Mouse (Mus musculus): ENCODE data around the gene Kat7.

Gene Kat7

DNA sequence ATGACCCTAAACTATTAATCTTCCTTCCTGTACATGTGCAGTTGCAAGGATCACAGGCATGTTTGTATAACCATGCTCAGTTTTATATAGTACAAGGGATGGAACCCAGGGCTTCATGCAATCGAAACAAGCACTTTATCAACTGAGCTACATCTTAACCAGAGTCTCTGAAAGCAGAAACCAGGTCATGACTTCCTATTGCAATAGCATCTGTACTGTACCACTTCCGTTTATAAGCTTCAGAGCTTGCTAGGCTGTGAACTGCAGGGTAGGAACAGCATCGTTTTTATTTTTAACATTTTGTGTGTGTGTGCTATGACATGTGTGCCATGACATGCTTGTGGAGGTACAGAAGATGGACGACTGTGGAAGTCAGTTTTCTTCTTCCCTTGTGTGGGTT is 23.2 kb upstream of the Kat7 start:
- no peak for DNase-seq

DNA sequence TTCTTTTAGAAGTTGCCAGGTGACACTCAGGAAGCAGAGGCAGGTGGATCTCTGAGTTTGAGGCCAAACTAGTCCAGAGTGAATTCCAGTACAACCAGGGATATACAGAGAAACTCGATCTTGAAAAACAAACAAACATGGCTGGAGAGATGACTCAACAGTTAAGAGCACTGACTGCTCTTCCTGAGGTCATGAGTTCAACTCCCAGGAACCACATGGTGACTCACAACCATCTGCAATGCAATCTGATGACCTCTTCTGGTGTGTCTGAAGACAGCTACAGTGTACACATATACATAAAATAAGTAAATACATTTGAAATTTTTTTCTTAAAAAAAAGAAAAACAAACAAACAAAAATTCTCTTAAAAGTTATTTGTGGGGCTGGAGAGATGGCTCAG is 20.6 kb upstream of the Kat7 start:
- DNase-seq: no peak

DNA sequence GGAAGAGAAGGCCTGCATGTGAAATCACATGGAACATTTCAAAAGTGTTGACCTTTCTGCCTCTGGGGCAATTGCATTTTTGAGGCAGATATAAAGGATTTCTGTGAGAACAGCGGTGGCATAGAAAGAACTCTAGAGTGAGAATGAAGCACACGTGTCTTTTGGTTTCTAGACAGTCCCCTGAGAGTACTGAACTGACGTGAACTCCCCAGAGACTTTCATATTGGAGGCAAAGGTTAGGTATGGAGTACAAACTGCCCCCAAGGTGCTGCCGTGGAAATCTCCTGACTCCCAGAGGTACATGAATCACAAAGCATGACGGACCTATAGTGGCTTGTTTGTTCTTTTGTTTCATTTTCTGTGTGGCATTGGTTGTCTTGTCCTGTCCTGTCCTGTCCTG is 18.6 kb upstream of the Kat7 start:
- no peak for DNase-seq

DNA sequence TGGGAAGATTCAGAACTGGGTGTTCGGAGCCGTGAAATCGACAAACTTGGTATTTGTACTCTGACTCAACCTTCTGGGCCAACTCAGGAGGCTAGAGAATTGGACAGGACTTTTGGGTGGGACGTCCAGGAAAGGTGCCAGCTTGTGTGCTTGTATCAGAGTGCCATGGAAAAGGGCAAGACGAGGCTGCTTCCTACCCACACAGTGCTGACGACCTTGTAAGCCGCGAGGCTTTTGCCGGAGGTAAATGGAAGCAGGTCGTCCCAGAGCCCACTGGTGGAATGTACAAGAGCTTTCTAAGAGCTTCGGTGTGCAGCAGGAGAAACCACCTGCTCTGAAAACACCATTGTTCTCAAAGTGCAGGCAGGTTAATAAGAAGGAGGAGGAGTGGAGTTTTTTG is 16.2 kb upstream of the Kat7 start:
- no peak for DNase-seq

DNA sequence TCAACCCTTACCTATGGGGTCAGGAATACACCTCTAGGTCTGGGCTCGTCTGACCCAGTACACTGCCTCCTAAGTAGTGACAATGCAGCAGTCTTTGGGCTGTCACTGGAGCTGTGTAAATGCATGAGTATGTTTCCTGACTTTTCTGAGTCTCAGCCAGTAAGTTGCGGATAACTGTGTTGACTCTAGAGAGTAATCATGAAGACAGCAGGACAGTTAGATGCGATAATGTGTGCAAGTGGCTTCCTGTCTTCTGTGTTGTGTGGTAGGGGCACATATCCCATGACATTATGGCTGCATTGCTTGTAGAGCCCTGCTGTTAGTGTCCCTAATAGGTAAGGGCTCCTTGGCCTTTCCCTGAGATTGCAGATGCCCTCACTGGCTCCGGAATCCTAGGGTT is 15.8 kb upstream of the Kat7 start:
- no peak for DNase-seq

DNA sequence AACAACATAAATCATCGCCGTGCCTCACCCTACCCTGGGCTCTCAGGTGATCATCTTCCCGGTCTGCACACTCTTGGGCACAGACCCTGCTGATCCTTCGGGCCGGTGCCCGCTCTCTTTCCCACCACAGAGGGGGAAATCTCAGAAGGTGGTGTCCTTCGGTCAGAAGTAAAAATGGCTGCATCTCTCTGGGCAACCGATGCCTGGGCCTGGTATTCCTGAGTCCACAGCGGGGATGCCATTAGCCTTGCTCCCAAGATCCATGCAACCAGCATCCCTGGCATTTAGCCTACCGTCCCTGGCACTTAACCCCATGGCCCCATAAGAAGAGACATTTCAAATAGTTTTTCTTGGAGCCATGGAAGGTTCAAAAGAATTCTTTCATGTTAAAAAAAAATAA is 14.1 kb upstream of the Kat7 start:
- no peak for DNase-seq

DNA sequence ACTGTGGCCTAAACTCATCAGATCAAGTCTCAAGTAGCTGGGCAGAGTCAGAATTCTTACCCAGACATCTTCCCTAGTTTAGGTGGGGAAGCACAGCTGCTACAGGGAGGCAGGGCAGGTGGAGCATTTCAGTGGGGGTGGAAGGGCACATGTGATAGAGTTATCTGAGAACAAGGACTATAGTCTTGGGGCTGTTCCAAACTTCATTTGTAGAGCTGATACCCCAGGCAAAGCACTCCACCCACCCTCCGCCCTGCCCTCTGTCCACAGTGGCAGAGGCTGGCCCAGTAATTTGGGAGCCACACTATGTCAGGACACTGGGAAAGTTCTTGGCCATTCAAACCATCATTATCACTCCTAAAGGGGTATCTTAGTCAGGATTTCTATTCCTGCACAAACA is 10.0 kb upstream of the Kat7 start:
- DNase-seq: no peak

DNA sequence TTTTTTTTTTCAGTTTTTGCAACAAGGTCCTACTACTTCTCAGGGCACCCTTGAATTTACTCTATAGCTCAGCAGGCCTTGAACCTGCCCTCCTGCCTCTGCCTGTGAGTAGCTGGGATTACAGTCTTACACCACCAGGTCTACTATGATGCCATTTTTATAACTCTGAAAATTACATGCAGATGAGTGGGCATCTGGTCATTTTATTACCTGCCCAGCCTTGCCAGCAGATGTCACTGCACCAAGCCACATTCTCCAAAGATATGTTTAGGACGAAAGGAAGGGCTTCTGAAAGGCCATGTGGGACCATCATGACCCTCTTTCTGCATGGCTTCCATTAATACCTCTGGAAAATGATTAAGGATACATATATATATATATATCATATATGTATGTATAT is 9.5 kb upstream of the Kat7 start:
- DNase-seq: no peak

DNA sequence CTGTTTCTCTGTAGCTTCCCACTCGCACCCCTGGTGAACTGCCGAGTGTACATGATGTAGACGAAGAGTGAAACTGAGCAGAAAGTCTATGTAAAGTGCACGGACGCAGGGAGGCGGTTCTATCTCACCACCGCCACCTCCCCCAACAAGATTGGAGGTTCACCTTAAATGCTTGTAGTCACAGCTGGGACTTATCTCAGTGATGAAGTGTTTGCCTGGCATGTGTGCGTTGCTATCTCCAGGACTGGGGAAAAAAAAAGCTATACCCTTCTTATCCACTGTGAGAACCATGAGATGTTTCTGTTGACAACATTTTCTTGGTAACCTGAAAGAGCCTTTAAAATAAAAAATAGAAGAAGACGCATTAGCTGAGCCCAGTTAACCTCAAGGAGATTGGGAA is 8.1 kb upstream of the Kat7 start:
- DNase-seq: no peak

DNA sequence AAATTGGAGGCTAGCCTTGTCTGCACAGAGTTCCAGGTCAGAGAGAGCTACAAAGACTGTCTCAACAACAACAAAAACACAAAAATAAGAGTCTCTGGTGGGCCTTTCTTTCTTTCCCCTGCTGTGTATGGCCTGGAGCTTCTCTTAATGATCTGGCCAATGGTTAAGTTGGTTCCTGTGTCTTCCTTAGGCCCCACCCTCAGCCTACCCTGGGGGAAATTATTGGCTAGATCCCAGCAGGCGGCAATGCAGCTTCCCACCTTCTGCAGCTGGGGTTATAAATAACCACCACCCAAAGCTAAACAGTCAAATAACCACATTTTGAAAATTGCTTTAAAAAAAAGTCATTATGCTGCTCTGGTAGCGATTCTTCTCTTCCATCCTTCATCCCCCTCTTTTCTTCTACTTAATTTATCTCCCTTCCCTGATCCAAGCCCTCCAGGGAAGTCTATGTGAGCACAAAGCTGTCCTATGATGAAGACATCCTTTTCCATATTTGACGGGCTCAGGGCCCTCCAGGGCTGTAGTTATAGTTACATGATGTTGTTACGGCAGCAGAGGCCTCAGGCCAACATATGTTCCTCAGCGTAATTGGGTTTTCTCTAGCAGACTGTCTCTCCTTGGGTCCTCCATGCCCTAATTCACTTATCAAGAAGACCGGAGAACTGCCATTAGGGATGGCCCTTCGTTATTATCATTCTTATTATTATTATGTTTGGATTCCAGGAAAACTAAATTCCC is 5.3 kb upstream of the Kat7 start:
- DNase-seq: no peak

DNA sequence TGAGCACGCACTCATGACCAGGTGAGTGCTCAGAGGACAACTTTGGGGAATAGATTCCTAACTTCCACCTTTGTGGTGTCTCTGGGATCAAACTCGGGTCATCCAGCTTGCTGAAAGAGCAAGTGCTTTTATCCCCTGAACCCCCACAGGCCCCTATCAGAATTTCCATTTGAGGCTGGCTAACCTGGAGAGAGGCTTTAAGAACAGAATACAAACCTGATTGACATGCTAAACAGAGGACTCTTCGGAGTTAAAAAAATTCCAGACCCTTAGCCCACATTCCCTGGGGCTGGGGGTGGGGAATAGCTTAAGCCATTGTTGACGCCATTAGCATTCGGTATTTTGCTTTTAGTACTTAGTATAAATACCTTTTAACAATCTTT is 1.4 kb upstream of the Kat7 start:
- no peak for DNase-seq

DNA sequence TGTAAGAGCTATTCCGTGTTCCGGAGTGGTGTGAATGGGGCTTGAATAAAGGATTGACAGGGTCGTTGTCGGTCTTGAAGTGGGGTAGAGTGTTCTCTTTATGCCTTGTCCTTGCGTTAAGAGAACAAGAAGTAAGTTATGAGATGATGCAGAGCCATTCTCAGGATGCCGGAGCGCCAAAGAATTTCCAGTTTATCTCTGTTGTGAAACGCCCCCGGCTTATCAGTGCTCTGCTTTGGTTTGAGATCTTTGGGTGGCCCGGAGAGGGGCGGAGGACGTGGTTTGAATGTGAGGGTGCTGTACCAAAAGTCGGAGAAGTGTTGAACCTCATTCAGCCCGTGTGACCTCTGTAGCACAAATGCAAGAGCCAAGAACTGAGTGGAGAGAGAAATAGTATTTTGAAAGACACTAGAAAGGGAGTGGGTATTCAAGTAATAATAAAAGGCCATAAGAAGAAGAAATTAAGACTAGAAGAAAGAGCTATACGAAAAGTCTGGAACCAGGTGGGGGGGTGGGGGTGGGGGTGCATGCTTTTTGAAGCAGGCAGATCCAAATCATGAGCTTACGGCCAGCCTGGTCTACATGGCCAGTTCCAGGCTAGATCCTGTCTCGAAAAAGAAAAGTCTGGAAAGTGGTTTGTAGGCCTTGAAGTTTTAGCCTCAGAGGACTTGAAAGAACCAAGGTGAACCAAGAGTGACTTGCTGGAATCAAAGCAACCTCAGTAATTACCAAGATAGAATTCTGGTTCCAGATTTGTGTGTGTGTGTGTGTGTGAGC is 790 bp upstream of the Kat7 start:
- peak; percentile 15 for DNase-seq

DNA sequence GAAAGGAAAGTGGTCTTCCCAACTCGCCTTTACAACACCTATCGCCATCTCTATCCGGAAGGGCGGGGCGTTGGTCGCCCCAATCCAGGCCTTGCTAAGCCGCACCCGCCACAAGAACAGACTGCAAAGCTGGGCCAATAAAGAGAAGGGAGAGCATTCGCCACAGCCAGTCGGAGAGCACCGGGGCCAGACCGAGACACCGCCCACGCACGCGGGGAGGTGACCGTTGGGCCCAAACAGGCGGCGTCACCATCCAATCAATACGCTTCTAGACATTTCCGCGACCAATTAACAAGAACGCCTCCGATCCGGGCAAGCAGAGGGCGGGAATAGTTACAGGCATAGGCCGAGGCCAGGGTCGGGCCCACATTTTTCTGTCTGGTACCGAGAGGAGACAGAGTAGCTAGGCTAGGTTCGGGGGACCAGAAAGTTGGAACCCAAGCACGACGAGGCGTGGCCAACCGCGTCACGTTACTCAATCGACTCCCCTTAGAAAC is 488 bp downstream of the Kat7 start:
- DNase-seq: peak; percentile 99

DNA sequence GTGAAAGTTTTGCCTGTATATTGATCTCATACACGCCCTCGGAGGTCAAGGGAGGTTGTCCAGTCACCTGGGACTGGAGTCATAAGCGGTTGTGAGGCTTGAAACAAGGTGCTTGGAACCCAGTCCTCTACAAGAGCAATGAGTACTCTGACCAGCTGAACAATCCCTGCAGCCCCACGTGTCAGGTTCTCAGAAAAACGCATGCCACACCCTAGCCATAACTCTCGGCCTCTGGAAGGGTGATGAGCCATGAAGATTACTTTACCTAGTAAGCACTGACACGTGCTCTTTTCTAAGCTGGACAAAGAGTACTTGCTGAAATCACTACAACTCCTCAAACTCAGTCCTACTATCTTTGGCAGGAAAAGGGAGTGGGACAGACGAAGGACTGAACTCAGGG is 2.5 kb downstream of the Kat7 start:
- no peak for DNase-seq

DNA sequence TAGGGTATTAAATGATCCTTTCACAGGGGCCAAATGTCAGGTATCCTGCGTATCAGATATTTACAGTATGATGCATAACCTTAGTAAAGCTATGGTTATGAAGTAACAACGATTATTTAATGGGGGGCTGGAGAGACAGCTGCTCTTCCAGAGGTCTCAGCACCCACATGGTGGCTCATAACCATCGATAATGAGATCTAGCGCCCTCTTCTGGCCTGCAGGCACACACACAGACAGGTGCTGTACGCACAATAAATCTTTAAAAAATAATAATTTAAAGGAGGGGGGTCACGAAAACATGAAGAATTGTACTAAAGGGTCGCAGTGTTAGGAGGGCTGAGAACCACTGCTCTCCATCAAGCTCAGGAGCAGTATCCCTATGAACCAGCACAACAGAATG is 4.4 kb downstream of the Kat7 start:
- no peak for DNase-seq

DNA sequence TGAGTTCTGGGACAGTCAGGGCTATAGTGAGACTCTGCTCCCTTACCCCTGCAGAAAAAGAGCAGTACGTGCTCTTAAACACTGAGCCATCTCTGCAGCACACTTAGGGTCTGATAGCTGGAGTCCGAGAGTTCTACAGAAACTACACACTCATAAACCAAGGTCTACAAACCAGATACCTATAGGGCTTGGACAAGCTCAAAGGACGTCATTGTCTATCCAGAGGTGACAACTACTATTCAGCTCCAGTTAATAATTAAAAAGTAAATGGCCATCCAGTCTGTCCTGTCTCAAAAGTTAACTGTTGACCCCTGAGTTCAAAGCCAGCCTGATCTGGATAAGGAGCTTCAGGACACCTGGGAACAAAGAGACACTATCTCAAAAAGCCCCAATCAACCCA is 8.3 kb downstream of the Kat7 start:
- no peak for DNase-seq

DNA sequence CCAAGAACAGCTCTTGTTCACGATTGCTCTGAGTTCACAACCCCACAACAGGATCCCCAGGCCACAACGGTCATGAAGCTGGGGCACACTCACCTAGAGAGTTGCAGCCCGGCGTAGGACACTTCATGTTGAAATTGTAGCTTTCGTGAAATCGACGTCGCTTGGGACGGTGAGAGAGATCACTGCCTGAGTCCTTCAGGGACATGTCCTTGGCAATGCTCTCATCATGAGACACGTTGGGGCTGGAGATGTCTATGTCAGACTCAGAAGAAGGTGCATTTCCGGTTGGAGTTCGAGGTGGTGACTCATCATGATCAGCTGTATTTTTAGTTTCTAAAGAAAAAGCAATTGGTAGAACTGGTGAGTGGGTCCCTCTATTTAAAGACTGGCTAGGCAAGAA is 10.2 kb downstream of the Kat7 start:
- DNase-seq: no peak

DNA sequence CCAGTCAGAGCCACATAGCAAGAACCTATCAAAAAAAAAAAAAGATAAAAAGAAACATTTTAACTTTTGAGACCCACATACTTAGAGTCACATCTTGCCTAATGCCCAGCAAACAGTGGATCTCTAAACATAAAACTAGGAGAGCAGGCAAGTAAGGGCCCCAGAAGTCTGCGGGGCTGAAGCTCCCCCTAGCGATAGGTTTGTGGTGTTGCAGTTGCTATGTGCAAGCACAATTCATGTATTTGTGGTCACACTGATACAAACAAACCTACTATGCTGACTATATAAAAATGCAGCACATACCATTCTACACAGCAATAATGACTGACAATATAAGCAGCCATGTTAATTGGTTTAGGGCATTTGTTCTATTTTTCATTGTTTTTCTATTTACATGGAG is 11.9 kb downstream of the Kat7 start:
- DNase-seq: no peak

DNA sequence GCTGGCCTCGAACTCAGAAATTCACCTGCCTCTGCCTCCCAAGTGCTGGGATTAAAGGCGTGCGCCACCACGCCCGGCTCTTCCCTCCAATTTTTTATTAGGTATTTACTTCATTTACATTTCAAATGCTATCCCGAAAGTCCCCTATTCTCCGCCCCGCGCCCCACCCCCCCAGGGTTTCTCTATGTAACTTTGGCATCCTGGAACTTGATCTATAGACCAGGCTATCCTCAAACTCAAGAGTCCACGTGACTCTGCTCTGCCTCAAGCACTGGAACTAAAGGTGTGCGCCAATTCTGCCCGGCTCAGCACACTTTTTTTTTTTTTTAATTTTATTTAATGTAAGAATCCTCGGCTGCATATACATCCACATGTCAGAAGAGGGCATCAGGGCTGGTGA is 14.3 kb downstream of the Kat7 start:
- DNase-seq: no peak

DNA sequence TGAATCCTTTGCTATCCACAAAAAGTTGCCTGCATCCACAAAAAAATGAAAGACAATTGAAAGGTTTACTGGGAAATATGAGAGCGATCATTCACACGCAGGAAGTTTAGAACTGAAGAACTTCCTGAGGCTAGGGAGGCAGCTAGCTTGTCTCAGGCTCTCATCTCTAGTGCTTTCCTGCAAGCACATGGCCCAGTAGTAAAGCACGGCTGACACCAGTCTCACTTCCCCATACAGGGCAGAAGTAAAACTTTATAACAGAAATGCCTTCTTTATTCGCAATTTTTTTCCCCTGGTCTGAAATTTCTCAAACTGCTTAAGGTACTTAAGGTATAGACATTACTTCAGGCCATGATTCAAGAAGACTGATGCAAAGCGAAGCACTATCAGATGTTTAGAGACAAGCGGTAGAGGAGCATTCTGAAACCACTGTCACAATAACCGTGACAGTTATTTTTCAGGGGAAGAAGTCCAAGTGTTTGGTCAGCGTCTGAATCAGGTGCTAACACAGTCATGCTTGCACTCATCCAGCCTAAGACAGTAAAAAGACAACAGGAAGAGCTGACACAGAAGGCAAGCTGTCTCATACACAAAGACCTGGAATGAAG is 16.9 kb downstream of the Kat7 start:
- DNase-seq: no peak

DNA sequence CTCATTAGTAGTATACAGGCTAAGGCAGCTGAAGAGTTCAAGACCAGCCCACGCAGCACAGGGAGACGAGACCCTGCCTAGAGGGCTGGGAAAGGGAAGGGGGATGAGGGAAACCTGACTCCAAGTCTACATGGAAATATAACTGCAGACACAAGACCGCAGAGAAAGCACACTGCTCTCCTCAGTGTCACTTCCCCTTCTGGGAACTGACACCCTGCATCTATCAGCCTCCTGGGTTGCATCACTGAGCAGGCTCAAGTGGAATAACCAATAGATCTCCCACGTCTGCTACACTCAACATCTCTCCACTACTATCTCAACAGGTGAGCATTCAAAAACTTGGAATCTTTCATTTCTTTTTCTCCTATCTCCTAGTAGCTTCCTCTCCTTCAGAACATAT is 18.0 kb downstream of the Kat7 start:
- DNase-seq: no peak

DNA sequence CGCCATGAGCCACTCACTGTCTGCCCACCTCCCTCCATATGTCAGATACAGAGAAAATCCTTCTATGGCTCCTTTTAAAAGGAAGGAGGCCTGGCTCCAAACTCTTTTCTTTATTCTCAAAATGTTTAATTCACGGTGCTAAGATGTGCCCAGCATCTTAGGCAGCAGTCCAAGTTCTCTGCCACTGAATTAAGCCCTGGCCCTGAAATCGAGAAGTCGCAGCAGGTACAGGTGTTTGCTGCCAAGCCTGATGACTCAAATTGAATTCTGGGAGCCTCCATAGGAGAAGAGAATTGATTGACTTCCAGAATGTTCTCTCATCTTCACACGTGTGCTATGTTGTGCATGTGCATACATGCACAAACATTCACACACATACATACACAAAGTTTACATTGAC is 27.7 kb downstream of the Kat7 start:
- DNase-seq: no peak

DNA sequence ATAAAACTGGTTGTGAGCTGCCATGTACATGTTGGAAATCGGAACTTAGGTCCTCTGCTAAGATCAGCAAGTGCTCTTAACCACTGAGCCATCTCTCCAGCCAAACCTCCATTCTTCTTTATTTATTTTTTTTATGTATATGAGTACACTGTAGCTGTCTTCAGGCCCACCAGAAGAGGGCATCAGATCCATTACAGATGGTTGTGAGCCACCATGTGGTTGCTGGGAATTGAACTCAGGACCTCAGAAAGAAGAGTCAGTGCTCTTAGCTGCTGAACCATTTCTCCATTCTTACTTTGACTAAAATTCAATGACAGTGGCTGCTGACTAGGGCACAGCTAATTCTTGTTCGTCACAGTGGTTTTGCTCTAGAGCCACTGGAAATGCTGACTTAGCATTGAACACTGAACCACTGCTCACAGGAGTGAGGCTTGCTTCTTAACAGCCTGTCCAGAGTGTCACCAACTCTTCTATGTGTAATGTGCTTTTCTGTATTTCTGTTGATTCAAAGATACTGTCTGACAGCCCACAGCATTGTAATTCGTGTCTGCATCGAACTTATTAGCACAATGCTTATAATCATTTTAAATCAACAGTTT is 30.9 kb downstream of the Kat7 start:
- DNase-seq: no peak

DNA sequence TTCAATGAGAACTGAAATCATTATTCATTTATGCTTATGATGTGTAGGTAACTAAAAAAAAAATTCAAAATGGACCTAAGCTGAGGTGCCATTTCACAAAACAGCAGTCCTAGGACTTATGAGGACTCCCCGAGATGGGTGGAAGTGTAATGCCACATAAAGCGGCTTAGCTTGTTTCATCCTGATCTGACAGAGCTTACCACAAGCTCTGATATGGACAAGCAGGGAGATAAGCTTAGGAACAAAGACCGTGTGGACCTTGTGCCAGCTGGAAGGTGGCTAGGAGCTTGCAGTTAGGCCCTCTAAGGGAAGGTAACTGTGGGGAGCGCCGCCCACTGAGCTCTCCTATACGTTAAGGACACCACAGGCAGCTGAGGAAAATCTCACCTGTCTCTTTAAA is 34.0 kb downstream of the Kat7 start:
- DNase-seq: no peak

All from right cerebral cortex, adult 18-20 months (tissue).